ENCODE assay signal across 8 mouse cellular contexts in genomic region chr12:118847381-118847780, GRCm38 (mm10). TPM values are rescaled to one million over a fixed set of nuclear protein-coding genes. Genes with fewer than 3 reads are reported as not detected.
A peak's percentile ranks its signal among the peaks of the same experiment; 100 is the strongest.
DNase-seq lines count a peak whose midpoint lies in the region; ATAC-seq and TF ChIP-seq lines count a peak whose summit lies in the region.
"Had no signal": no experiment of that assay in that cellular context is flagged by ENCODE, and none has a peak within 500 bp of the region (broad histone marks: within the 10 kb centered on the region; RNA-seq: fewer than 3 reads in every experiment).

No protein-coding gene starts in this region.

- WGBS in neural tube, embryonic 11.5 days, result under 1% methylated on average over 17 of the region's 17 CpGs
- WGBS in forebrain, embryonic 15.5 days, result under 1% methylated on average over 17 of the region's 17 CpGs
- 2% methylated on average over 17 of the region's 17 CpGs for WGBS in liver, embryonic 14.5 days (ENCODE audit: insufficient replicate concordance)
- WGBS in stomach, postnatal 0 days, result 2% methylated on average over 17 of the region's 17 CpGs

- H3K27ac ChIP-seq in neural tube, embryonic 11.5 days (ENCODE audit: low read depth, low read length), result 0 out of 2 replicates have a peak overlapping the region, but pooled peaks have one; percentile 36
- peak overlapping the region; percentile 66 for H3K27ac ChIP-seq in forebrain, embryonic 15.5 days (replicated peaks)
- no peak overlapping the region for H3K27ac ChIP-seq in liver, embryonic 14.5 days
- H3K27ac ChIP-seq in stomach, postnatal 0 days (replicated peaks), result no peak overlapping the region

- TF ChIP-seq CTCF in liver, embryonic 14.5 days (IDR thresholded peaks at IDR 0.05; ENCODE audit: low read depth), result no peak
- TF ChIP-seq CTCF in stomach, postnatal 0 days (IDR thresholded peaks at IDR 0.05; ENCODE audit: low read depth), result no peak

- peaks cover 86% of the 10 kb centered on the region for H3K27me3 ChIP-seq in neural tube, embryonic 11.5 days (ENCODE audit: control insufficient read depth, insufficient read depth, low read length)
- peaks cover 35% of the 10 kb centered on the region for H3K27me3 ChIP-seq in forebrain, embryonic 15.5 days
- peaks cover 92% of the 10 kb centered on the region for H3K27me3 ChIP-seq in liver, embryonic 14.5 days (ENCODE audit: control insufficient read depth, insufficient read depth, low read length)
- peaks cover 24% of the 10 kb centered on the region for H3K27me3 ChIP-seq in stomach, postnatal 0 days (ENCODE audit: control insufficient read depth, insufficient read depth, low read length)

- H3K9ac ChIP-seq in neural tube, embryonic 11.5 days (ENCODE audit: low read length), result peak overlapping the region; percentile 59
- peak overlapping the region; percentile 42 for H3K9ac ChIP-seq in forebrain, embryonic 15.5 days (replicated peaks)
- H3K9ac ChIP-seq in liver, embryonic 14.5 days (replicated peaks), result no peak overlapping the region
- no peak overlapping the region for H3K9ac ChIP-seq in stomach, postnatal 0 days (ENCODE audit: low read length)

- H3K4me2 ChIP-seq in neural tube, embryonic 11.5 days (ENCODE audit: low read depth), result peak overlapping the region; percentile 75
- peak overlapping the region; percentile 76 for H3K4me2 ChIP-seq in forebrain, embryonic 15.5 days (replicated peaks)
- H3K4me2 ChIP-seq in liver, embryonic 14.5 days (ENCODE audit: low read depth), result peak overlapping the region; percentile 57
- H3K4me2 ChIP-seq in stomach, postnatal 0 days (replicated peaks; ENCODE audit: low read depth), result peak overlapping the region; percentile 70

- no peak for ATAC-seq in neural tube, embryonic 11.5 days (ENCODE audit: insufficient read depth, low FRiP score, low TSS enrichment)
- ATAC-seq in forebrain, embryonic 15.5 days (replicated peaks), result no peak
- ATAC-seq in liver, embryonic 14.5 days (ENCODE audit: insufficient read depth), result no peak
- no peak for ATAC-seq in stomach, postnatal 0 days (ENCODE audit: low FRiP score, low TSS enrichment)

- peak; percentile 49 for DNase-seq in neural tube, embryonic 11.5 days (ENCODE audit: low spot score)
- DNase-seq in neural tube, embryonic 10.5 days (ENCODE audit: extremely low spot score, low spot score), result no peak
- no peak for DNase-seq in liver, embryonic 14.5 days (ENCODE audit: low read depth in 3 of 3, low spot score in 3 of 3)
- DNase-seq in stomach, postnatal 0 days (ENCODE audit: low spot score), result no peak
- DNase-seq in adrenal gland, postnatal 10 days, result no peak
- no peak for DNase-seq in right cerebral cortex, postnatal 4 days
- DNase-seq: heart, postnatal 36 days had no signal

- H3K36me3 ChIP-seq in neural tube, embryonic 11.5 days (ENCODE audit: control insufficient read depth, insufficient read depth, low read length), result no peaks in the 10 kb centered on the region
- no peaks in the 10 kb centered on the region for H3K36me3 ChIP-seq in forebrain, embryonic 15.5 days
- no peaks in the 10 kb centered on the region for H3K36me3 ChIP-seq in liver, embryonic 14.5 days (replicated peaks; ENCODE audit: control insufficient read depth, insufficient read depth, low read depth)
- H3K36me3 ChIP-seq in stomach, postnatal 0 days (ENCODE audit: control insufficient read depth, insufficient read depth, low read length), result no peaks in the 10 kb centered on the region

- H3K4me3 ChIP-seq in neural tube, embryonic 11.5 days (ENCODE audit: low read depth, low read length), result peak overlapping the region; percentile 48
- peak overlapping the region; percentile 50 for H3K4me3 ChIP-seq in forebrain, embryonic 15.5 days
- peak overlapping the region in 1 of 2 experiments; percentile 40; a peak in 1 of 4 replicates for H3K4me3 ChIP-seq in liver, embryonic 14.5 days (ENCODE audit: insufficient read depth in 1 of 2, low read depth in 2 of 2, low read length in 2 of 2)
- H3K4me3 ChIP-seq in stomach, postnatal 0 days (ENCODE audit: low read depth, low read length), result peak overlapping the region; percentile 37

- H3K9me3 ChIP-seq in neural tube, embryonic 11.5 days (ENCODE audit: control insufficient read depth, low read length), result no peaks in the 10 kb centered on the region
- no peaks in the 10 kb centered on the region for H3K9me3 ChIP-seq in forebrain, embryonic 15.5 days
- no peaks in the 10 kb centered on the region for H3K9me3 ChIP-seq in liver, embryonic 14.5 days (ENCODE audit: control insufficient read depth, low read length)
- no peaks in the 10 kb centered on the region for H3K9me3 ChIP-seq in stomach, postnatal 0 days (ENCODE audit: control insufficient read depth, low read length)

- no peak for TF ChIP-seq EP300 in liver, embryonic 14.5 days (IDR thresholded peaks at IDR 0.05; ENCODE audit: low read depth)
- no peak for TF ChIP-seq EP300 in stomach, postnatal 0 days (optimal IDR thresholded peaks at IDR 0.05)

- peaks cover 8% of the 10 kb centered on the region; the same call in 1 of the 2 replicates for H3K4me1 ChIP-seq in neural tube, embryonic 11.5 days (ENCODE audit: control insufficient read depth, insufficient read depth, low read length)
- H3K4me1 ChIP-seq in forebrain, embryonic 15.5 days, result peaks cover 49% of the 10 kb centered on the region
- no peaks in the 10 kb centered on the region for H3K4me1 ChIP-seq in liver, embryonic 14.5 days (replicated peaks; ENCODE audit: control insufficient read depth in 2 of 2, insufficient read depth in 2 of 2, low read length in 1 of 2)
- no peaks in the 10 kb centered on the region for H3K4me1 ChIP-seq in stomach, postnatal 0 days (replicated peaks; ENCODE audit: control insufficient read depth, insufficient read depth)

RNA-seq across cellular contexts. Expression of gene Sp8, which starts 1.3 kb away (rescaled TPM):
- polyA plus RNA-seq in neural tube, embryonic 11.5 days (2014; fragmentation: Nextera tagmentation; extraction: Ambion mirVana), result 9.4 and 9.8 TPM in 2 replicates
- polyA plus RNA-seq in forebrain, embryonic 15.5 days (2015; fragmentation: Nextera tagmentation; extraction: Ambion mirVana), result 15.4 and 15.8 TPM in 2 replicates
- 0.01 TPM in 2 replicates for polyA plus RNA-seq in liver, embryonic 14.5 days (2012; rRNA removed)
- not detected in 2 replicates for polyA plus RNA-seq in liver, embryonic 14.5 days (2014; fragmentation: Nextera tagmentation; extraction: Ambion mirVana)
- polyA plus RNA-seq in stomach, postnatal 0 days (2015; fragmentation: Nextera tagmentation; extraction: Ambion mirVana), result 0.02 TPM in 1 of 2 replicates, not detected in the other
- total RNA-seq in adrenal gland, postnatal 10 days (2021), result not detected
- total RNA-seq: heart, postnatal 36 days had no signal

Comparison
In these comparisons a context has a peak if more than half of its experiments do, and no peak if none do; other contexts are left out.
1. H3K27ac ChIP-seq: peak in neural tube, embryonic 11.5 days (single experiment) and forebrain, embryonic 15.5 days (single experiment); none in liver, embryonic 14.5 days (single experiment) and stomach, postnatal 0 days (single experiment).
2. H3K9ac ChIP-seq: peak in neural tube, embryonic 11.5 days (single experiment) and forebrain, embryonic 15.5 days (single experiment); none in liver, embryonic 14.5 days (single experiment) and stomach, postnatal 0 days (single experiment).
3. RNA of gene Sp8, which starts 1.3 kb away (polyA plus RNA-seq): 15.4 to 15.8 TPM in forebrain, embryonic 15.5 days and 9.4 to 9.8 TPM in neural tube, embryonic 11.5 days; 0.01 TPM in liver, embryonic 14.5 days and 0.02 TPM in stomach, postnatal 0 days; every median in the first group is over 10 times any median in the second.
4. Peak in every context shown above with its lines, with median percentiles within 50 percentile points of each other: H3K4me2 ChIP-seq.